Mouse (Mus musculus) cerebellum, adult 2 months (tissue): ENCODE results near the gene Boc. TPM values are rescaled to one million over a fixed set of nuclear protein-coding genes. Genes with fewer than 3 reads are reported as not detected.

Experiments
- DNase-seq, 2 experiments: peaks; one replicate each; pipeline ENCODE4 v3.0.0; 2021
- H3K27ac ChIP-seq: fragments of 200-500 bp; 2 replicates; pipeline ENCODE4 v1.5.1; 2012; ENCODE audit warnings: low read length, control low read depth, inconsistent platforms; ENCODE audit not compliant: insufficient read depth
- H3K27me3 ChIP-seq: fragments of 200-500 bp; 2 replicates; pipeline ENCODE4 v1.6.1; 2012; ENCODE audit warnings: inconsistent platforms, mild to moderate bottlenecking, low read length, moderate library complexity; ENCODE audit not compliant: control insufficient read depth, insufficient read depth
- H3K4me1 ChIP-seq: fragments of 200-500 bp; 2 replicates; pipeline ENCODE4 v1.6.1; 2011; ENCODE audit warnings: low read length; ENCODE audit not compliant: control insufficient read depth, insufficient read depth
- H3K4me3 ChIP-seq: fragments of 200-500 bp; replicated peaks from 2 replicates; pipeline ENCODE3; 2011; ENCODE audit warnings: mild to moderate bottlenecking, low read depth, low read length, control low read depth; ENCODE audit not compliant: insufficient read depth
- CTCF ChIP-seq: fragments of 200-500 bp; IDR thresholded peaks from 2 replicates; pipeline ENCODE4 v1.5.1; 2011; ENCODE audit warnings: low read depth, mild to moderate bottlenecking, control low read depth, low read length, moderate library complexity, borderline replicate concordance; ENCODE audit not compliant: insufficient read depth
- POLR2A ChIP-seq: fragments of 200-500 bp; IDR thresholded peaks from 2 replicates; pipeline ENCODE4 v1.6.1; 2011; ENCODE audit warnings: low read length, control low read depth, borderline replicate concordance; ENCODE audit not compliant: insufficient read depth
- WGBS: fragments of 180-500 bp; shearing (Covaris S2); methylation state at CpG from one replicate; pipeline ENCODE4 v1.1.7; 2018; 5-methylcytosine and 5-hydroxymethylcytosine counted together
- polyA plus RNA-seq: library from polyadenylated mRNA; depleted of rRNA; stranded (reverse); fragments of >200 nt; gene quantifications from 2 replicates; pipeline ENCODE4 v1.2.3, GENCODE M21; 2012

The Boc gene
- polyA plus RNA-seq, 1 experiment, result 37.9 TPM

GRCm38 (mm10) chr16:44502895-44503575, 55.7 kb downstream of the Boc start:
- Histone ChIP-seq H3K27me3 (no peaks in the 10 kb centered on the region), H3K27ac (peak overlapping the region; percentile 54), H3K4me3 (no peak overlapping the region), H3K4me1 (peaks cover 45% of the 10 kb centered on the region)
- 14% methylated on average over 8 of the region's 8 CpGs for WGBS
- TF ChIP-seq POLR2A (no peak), CTCF (no peak)
- DNase-seq, result peak; percentile 71 to 77

DNA sequence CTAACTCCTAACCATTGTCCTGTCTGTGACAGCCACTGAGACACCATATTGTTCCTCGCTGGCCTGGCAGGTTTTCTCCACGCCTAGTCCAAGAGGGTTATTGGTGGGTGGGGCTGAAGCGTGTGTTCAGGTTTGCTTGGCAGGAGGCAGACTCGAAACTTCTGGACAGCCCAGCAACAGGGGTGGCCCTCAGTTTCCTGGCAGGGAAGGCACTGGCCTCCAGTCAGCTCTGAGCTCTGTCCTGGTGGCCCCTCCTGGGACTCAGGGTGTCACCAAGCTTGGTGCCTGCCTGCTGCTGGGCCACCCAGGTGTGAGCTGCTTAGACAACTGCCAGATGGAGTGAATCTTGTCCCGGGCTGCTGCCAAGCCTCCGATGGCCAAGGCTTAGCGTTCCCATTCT, 56.4 kb downstream of the Boc start:
- peak; percentile 58 to 65 for DNase-seq
- Histone ChIP-seq H3K27me3 (no peaks in the 10 kb centered on the region), H3K4me3 (no peak overlapping the region), H3K27ac (0 out of 2 replicates have a peak overlapping the region, but pooled peaks have one; percentile 15), H3K4me1 (peaks cover 42% of the 10 kb centered on the region)
- 3% methylated on average over 7 of the region's 7 CpGs for WGBS
- TF ChIP-seq POLR2A, result no peak
- no peak for TF ChIP-seq CTCF

- H3K4me1 ChIP-seq, result peaks cover 38% of the 10 kb centered on the region
- 34% methylated on average over 10 of the region's 10 CpGs for WGBS
- H3K27me3 ChIP-seq, result no peaks in the 10 kb centered on the region
- peak in 1 of 2 experiments; percentile 43 for DNase-seq
- TF ChIP-seq POLR2A, result no peak
- no peak for TF ChIP-seq CTCF
- peak overlapping the region; percentile 15 for H3K27ac ChIP-seq
- H3K4me3 ChIP-seq, result no peak overlapping the region
Observed at GRCm38 (mm10) chr16:44501783-44502182, 56.9 kb downstream of the Boc start.

- peaks cover 56% of the 10 kb centered on the region for H3K4me1 ChIP-seq
- DNase-seq, result no peak
- H3K27me3 ChIP-seq, result no peaks in the 10 kb centered on the region
- 71% methylated on average over 3 of the region's 3 CpGs for WGBS
- TF ChIP-seq POLR2A (no peak), CTCF (no peak)
- H3K27ac ChIP-seq, result no peak overlapping the region
- no peak overlapping the region for H3K4me3 ChIP-seq
Observed at GRCm38 (mm10) chr16:44498447-44498846, 60.2 kb downstream of the Boc start.

GRCm38 (mm10) chr16:44496971-44497464, 61.7 kb downstream of the Boc start:
- H3K27ac ChIP-seq, result no peak overlapping the region

DNA sequence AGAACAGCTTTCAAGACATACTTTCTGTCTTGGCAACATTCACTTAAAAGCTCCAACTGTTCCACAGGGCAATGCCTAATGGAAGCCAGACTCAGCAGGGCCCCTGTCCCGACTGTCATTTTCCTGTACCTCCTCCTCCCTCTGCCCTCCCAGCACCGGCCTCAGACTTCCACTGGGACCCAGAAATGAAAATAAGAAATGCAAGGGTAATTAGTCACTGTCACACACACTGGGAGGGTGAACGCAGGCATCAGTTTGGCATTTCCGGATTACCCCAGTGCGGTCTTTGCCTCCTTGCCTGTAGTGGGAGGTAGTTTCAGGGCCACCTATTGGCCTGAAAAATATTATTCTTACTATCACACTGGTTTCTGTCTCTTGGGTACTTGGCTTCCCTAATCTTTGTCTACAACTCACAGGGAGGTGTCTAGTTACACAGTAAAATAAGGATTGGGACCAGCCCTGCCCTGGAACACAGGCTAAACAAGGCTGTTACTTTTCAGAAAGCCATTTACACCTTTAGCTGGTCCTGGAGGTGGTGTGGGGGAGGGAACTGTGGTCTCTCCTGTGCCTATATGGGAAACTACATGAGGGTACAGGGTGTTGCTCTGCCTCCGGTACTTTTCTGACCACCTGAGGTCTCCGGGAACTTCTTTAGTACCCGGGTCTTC, 64.1 kb downstream of the Boc start:
- TF ChIP-seq POLR2A, result no peak
- no peak for TF ChIP-seq CTCF
- 15% methylated on average over 8 of the region's 8 CpGs for WGBS
- peaks cover 35% of the 10 kb centered on the region for H3K4me1 ChIP-seq

More at GRCm38 (mm10) chr16:44496971-44497464, 61.7 kb downstream of the Boc start:
- 72% methylated on average over 15 of the region's 15 CpGs for WGBS
- TF ChIP-seq CTCF (no peak), POLR2A (no peak)
- DNase-seq, result no peak
- H3K4me1 ChIP-seq, result peaks cover 50% of the 10 kb centered on the region
- no peaks in the 10 kb centered on the region for H3K27me3 ChIP-seq
- no peak overlapping the region for H3K4me3 ChIP-seq

DNA sequence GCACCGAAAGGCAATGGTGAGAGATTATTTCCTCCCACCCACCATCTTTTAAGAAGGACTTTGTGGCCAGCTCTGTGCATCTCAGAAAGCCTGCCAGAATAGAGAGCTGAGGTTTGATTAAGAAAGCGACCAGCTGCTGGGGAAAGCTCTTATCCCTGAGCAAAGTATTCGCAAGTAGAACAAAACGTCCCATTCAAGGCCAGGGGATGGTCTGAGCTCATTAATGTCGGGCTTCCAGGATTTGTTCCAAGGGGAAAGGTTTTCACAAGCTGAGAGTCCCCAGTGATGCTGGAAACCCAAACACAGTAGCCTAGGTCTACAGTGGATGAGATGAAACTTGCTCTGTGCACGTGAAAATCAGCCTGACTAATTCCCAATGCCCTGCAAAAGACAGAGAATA, 64.8 kb downstream of the Boc start:
- TF ChIP-seq CTCF (no peak), POLR2A (no peak)
- Histone ChIP-seq H3K27me3 (no peaks in the 10 kb centered on the region), H3K4me3 (no peak overlapping the region), H3K27ac (peak overlapping the region; percentile 73; the same call in 1 of the 2 replicates), H3K4me1 (peaks cover 32% of the 10 kb centered on the region)
- WGBS, result 22% methylated on average over 6 of the region's 6 CpGs
- DNase-seq, result no peak

More for the DNA sequence above, 64.1 kb downstream of the Boc start:
- H3K27me3 ChIP-seq, result no peaks in the 10 kb centered on the region
- H3K4me3 ChIP-seq, result no peak overlapping the region
- H3K27ac ChIP-seq, result peak overlapping the region; percentile 26
- DNase-seq, result peak; percentile 76 to 88

DNA sequence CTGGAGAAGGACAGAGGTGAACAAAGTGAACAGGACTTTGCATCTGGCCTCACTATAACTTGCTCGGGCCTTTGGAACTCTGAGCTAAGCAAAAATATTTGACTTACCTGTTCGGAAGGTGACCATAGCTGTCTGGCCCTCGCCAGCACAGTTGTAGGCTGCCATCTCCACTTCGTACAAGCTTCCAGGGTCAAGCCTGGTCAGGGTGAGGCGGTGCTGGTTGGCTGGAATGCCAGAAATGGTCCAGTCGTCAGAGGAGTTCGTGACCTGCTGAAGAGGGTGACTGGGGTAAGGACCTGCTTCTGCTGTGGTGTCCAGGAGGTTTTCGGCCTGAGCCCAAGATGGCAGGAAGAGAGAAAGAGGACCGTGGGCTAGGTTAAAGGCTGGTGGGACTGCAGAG, 66.0 kb downstream of the Boc start:
- peak in 1 of 2 experiments; percentile 11 for DNase-seq
- Histone ChIP-seq H3K27ac (no peak overlapping the region), H3K4me1 (peaks cover 32% of the 10 kb centered on the region), H3K27me3 (no peaks in the 10 kb centered on the region), H3K4me3 (no peak overlapping the region)
- no peak for TF ChIP-seq POLR2A
- no peak for TF ChIP-seq CTCF
- 82% methylated on average over 9 of the region's 9 CpGs for WGBS
